Mouse (Mus musculus): Measurements from ENCODE around the gene Pilra.

GRCm38 (mm10) chr5:137788171-137788570 is 47.9 kb downstream of the Pilra start:
- TF ChIP-seq HCFC1 (IDR thresholded peaks at IDR 0.05; ENCODE audit: borderline replicate concordance, insufficient read depth, low read length) (no peak), CHD2 (IDR thresholded peaks at IDR 0.05; ENCODE audit: low read depth, low read length) (no peak), MAFK (IDR thresholded peaks at IDR 0.05; ENCODE audit: insufficient read depth, low read depth, low read length) (no peak), ZC3H11A (IDR thresholded peaks at IDR 0.05; ENCODE audit: borderline replicate concordance, low read depth, low read length) (no peak)

Data from ES-E14 (cell line).